Mouse (Mus musculus) cerebellum, adult 11-12 months (tissue): Measurements from ENCODE around the gene Iyd.
"Not testable (repeated sequence)": the region's sequence is repeated elsewhere in the genome, so short reads cannot be mapped to it uniquely, and the experiment has no call there.

Source experiments
- DNase-seq: peaks from one replicate; pipeline ENCODE4 v3.0.0; 2022

Iyd gene

GRCm38 (mm10) chr10:3540003-3540827, at the start of gene Iyd:
Iyd (plus strand) TSS chr10:3540240.
- no peak for DNase-seq

- DNase-seq: no peak
Observed at GRCm38 (mm10) chr10:3496791-3497190, 43.2 kb upstream of the Iyd start.

- not testable (repeated sequence) for DNase-seq
Observed at GRCm38 (mm10) chr10:3500846-3501245, 39.2 kb upstream of the Iyd start.

GRCm38 (mm10) chr10:3507484-3508221, 32.4 kb upstream of the Iyd start:
- DNase-seq: no peak

GRCm38 (mm10) chr10:3508222-3508588, 31.8 kb upstream of the Iyd start:
- no peak for DNase-seq

- DNase-seq: no peak
Observed at GRCm38 (mm10) chr10:3508746-3509145, 31.3 kb upstream of the Iyd start.

GRCm38 (mm10) chr10:3509663-3510277, 30.3 kb upstream of the Iyd start:
- no peak for DNase-seq

GRCm38 (mm10) chr10:3510486-3510885, 29.6 kb upstream of the Iyd start:
- DNase-seq: no peak

GRCm38 (mm10) chr10:3511401-3511800, 28.6 kb upstream of the Iyd start:
- no peak for DNase-seq

GRCm38 (mm10) chr10:3512620-3513305, 27.3 kb upstream of the Iyd start:
- no peak for DNase-seq

- DNase-seq: no peak
Observed at GRCm38 (mm10) chr10:3513947-3514346, 26.1 kb upstream of the Iyd start.

- DNase-seq: no peak
Observed at GRCm38 (mm10) chr10:3514634-3515033, 25.4 kb upstream of the Iyd start.

GRCm38 (mm10) chr10:3516442-3516841, 23.6 kb upstream of the Iyd start:
- DNase-seq: no peak

GRCm38 (mm10) chr10:3523044-3523793, 16.8 kb upstream of the Iyd start:
- DNase-seq: no peak

GRCm38 (mm10) chr10:3524513-3524912, 15.5 kb upstream of the Iyd start:
- DNase-seq: no peak

- DNase-seq: no peak
Observed at GRCm38 (mm10) chr10:3525420-3526019, 14.5 kb upstream of the Iyd start.

- no peak for DNase-seq
Observed at GRCm38 (mm10) chr10:3529807-3530206, 10.2 kb upstream of the Iyd start.

- DNase-seq: no peak
Observed at GRCm38 (mm10) chr10:3530661-3531060, 9.4 kb upstream of the Iyd start.

- DNase-seq: peak; percentile 50
Observed at GRCm38 (mm10) chr10:3531375-3531774, 8.7 kb upstream of the Iyd start.

GRCm38 (mm10) chr10:3534445-3534844, 5.6 kb upstream of the Iyd start:
- DNase-seq: no peak

- DNase-seq: no peak
Observed at GRCm38 (mm10) chr10:3536361-3536760, 3.7 kb upstream of the Iyd start.

GRCm38 (mm10) chr10:3549384-3549783, 9.3 kb downstream of the Iyd start:
- DNase-seq: no peak
